Mouse (Mus musculus): ENCODE measurements around the gene Chac1.
A peak's percentile ranks its signal among the peaks of the same experiment; 100 is the strongest.

Gene Chac1

DNA sequence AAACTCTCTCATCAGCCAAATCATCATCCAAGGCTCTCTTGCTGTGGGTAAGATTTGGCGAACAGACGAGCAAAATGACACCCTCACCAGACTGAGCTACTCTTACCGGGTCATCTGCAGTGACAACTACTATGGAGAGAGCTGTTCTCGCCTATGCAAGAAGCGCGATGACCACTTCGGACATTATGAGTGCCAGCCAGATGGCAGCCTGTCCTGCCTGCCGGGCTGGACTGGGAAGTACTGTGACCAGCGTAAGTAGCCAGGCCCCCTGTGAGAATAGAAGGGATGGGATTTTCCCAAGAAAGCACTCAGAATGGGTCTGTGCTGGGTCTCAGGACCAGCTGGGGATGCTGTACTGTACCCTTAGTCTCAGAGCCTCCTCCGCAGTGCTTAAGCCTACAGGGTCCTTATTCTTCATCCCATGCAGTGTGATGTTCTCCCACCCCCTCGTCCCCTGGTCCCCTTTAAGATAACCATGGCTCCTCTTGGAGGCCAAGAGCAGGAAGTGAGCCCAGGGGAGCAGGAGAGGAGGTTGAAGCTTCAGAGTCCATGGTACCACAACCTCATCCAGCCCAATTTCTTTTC lies 23.0 kb upstream of the Chac1 start:
- no peak for DNase-seq (ENCODE audit: low read depth)

DNA sequence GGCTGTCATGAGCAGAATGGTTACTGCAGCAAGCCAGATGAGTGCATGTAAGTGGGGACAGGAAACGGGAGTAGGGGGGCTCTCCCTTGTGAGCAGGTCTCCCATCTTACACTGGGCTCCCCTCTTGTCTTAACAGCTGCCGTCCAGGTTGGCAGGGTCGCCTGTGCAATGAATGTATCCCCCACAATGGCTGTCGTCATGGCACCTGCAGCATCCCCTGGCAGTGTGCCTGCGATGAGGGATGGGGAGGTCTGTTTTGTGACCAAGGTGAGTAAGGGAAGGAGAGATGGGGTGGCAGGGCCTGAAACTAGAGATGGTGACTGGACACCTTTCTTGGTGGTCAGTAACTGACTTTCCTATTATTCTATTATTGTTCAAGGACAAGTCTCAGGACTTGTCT lies 22.5 kb upstream of the Chac1 start:
- DNase-seq (ENCODE audit: low read depth): no peak

DNA sequence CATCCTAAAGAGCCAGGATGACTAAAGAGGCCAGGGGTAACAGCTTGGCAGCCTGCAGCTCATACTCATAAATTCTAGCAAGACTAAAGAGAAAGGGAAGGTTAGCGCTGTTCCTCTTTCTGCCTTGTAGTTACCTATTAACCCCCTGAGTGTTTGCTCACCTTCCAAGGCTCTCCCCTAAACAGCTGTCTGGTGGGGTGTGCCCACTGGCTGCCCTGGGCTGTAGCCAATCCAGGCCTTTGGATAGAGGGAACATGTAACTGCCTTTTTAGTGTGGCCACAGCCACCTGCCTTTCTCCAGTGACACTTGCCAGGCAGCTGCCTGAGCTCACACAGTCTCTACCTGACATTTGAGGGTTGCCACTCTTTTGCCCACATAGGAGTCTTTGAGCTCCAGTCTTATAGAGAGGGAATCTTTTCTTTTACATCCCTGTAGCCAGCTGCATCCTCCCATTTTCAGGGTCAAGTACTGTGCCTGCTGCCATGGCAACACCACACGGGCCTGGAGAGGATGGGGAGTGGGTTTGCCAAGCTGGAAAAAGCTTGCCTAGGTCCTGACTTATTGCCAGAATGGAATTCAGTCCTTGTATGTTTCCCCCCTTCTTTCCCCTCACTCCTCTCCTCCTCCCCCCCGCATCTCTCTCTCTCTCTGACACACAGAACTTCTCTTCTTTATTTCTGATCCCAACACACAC lies 21.8 kb upstream of the Chac1 start:
- DNase-seq (ENCODE audit: low read depth): no peak

DNA sequence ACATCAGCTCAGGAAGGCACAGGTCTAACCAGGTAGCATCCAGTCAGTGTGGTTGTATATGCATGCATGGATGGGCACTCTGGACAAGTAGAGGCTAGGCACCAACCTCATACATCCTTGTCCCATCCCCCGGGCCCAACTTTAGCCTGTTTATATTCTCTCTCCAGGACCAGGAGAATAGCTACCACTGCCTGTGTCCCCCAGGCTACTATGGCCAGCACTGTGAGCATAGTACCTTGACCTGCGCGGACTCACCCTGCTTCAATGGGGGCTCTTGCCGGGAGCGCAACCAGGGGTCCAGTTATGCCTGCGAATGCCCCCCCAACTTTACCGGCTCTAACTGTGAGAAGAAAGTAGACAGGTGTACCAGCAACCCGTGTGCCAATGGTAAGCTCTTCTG lies 20.2 kb upstream of the Chac1 start:
- no peak for DNase-seq (ENCODE audit: low read depth)

DNA sequence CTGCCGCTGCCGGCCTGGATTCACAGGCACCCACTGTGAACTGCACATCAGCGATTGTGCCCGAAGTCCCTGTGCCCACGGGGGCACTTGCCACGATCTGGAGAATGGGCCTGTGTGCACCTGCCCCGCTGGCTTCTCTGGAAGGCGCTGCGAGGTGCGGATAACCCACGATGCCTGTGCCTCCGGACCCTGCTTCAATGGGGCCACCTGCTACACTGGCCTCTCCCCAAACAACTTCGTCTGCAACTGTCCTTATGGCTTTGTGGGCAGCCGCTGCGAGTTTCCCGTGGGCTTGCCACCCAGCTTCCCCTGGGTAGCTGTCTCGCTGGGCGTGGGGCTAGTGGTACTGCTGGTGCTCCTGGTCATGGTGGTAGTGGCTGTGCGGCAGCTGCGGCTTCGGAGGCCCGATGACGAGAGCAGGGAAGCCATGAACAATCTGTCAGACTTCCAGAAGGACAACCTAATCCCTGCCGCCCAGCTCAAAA lies 18.8 kb upstream of the Chac1 start:
- no peak for DNase-seq (ENCODE audit: low read depth)

DNA sequence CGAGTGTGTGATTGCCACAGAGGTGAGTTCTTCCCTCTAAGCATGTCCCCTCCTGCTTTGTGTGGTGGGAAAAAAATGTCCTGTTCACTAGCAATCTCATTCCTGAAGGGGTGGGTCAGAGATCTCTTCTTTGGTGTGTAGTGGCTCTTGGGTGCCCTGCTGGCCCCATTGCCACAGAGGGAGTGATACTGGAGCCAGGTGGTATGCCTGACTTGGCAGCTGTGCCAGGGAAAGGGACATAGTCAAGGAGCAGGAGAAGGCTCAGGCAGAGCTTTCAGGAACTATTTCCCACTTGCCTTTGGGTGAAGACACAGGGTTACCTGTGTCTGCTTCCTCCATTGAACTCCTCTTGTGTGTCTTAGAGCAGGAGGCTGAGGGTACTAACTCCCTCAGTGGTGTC lies 16.9 kb upstream of the Chac1 start:
- DNase-seq (ENCODE audit: low read depth): no peak

DNA sequence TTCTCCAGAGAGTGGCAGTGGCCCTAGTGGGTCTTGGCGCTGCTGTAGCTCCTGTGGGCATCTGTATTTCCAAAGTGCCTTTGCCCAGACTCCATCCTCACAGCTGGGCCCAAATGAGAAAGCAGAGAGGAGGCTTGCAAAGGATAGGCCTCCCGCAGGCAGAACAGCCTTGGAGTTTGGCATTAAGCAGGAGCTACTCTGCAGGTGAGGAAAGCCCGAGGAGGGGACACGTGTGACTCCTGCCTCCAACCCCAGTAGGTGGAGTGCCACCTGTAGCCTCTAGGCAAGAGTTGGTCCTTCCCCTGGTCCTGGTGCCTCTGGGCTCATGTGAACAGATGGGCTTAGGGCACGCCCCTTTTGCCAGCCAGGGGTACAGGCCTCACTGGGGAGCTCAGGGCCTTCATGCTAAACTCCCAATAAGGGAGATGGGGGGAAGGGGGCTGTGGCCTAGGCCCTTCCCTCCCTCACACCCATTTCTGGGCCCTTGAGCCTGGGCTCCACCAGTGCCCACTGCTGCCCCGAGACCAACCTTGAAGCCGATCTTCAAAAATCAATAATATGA lies 16.0 kb upstream of the Chac1 start:
- no peak for DNase-seq (ENCODE audit: low read depth)

DNA sequence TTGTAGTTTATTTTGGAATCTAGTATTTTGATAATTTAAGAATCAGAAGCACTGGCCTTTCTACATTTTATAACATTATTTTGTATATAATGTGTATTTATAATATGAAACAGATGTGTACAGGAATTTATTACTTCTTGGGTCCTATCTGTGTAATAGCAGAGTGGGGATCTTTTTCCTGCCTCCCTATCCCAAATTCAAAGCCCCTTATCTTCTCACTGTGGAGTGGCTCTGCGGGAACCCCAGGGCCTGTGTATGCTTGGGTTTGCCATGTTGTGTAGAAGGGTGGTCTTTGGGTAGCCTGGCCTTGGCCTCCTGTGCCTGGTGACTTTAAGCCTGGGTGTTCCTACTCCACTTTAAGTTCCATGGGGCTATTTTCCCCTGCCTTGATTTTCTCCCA lies 15.5 kb upstream of the Chac1 start:
- no peak for DNase-seq (ENCODE audit: low read depth)

DNA sequence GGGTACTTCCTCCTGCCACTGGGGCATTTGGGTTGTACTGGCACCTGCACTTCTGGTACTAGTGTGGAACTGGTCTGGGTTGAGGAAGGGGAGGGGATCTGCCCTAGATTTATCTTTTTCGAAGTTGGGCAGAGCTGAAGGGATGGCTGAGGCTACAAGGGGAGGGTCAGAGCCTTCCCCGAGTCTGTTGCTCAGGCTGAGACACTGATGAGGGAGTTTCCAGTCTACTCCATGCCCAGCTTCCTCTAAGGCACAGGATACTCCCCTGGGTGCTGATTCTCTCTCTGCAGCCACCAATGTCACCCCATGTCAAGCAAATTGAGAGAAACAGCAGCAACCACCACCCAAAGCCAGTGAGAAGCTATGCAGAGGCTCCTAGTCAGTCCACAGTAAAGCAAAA lies 15.0 kb upstream of the Chac1 start:
- DNase-seq (ENCODE audit: low read depth): no peak

DNA sequence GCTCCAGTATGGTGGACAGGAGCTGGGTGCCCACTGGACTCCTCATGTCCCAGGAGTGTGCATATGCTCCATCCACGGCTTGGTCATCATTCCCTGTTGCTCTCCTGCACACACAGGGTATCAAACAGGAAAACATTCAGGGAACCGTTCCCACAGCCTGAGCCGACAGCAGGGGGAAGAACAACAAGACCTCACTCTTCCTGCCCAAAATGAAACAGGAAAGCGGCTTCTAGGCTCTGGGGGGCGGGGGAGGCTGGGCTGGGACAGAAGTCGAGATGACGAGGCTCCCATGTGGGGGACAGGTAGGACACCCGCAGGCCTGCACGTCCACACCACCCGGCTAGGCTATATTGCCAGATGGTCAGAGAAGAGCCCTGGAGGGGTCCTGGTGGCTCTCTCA lies 14.6 kb upstream of the Chac1 start:
- peak; percentile 27 for DNase-seq (ENCODE audit: low read depth)

DNA sequence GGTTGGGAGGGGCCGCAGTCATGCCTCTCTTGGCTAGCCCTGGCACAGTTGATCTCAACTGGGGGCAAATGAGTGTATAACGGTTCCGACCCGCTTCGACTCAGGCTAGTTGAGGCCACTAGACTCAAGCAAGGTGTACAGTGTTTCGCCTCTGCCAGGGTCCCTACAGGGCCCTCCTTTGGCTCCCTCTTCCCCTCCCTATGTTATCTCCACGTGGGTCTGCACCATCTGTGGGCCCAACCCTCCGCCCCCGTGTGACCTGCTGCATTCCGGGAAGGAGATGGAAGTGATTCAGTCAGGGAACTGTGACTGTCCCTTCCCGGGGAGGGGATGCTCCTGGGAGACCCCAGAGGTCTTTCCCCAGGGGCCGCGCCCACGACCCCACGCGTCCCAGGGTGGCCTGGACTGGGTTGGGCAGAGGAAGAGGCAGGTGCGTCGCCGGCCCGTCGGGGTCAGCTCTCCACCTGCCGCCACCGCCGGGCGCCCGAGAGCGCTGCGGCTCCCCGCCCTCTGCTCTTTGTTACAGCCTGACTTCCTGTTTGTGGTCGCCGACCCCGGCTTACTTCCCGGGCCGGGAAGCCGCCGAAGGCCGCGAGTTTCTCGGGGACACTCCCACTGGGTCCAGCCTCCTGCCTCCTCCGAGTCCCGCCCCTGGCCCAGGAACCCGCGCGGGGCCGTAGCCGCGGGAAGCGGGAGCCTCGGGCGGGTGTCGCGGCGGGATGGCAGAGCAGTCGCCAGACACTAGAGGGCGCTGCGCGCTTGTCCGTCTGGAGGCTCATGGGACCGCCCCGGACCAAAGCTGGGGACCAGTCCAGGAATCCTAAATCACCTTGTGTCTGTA lies 13.4 kb upstream of the Chac1 start:
- DNase-seq (ENCODE audit: low read depth): peak; percentile 89

DNA sequence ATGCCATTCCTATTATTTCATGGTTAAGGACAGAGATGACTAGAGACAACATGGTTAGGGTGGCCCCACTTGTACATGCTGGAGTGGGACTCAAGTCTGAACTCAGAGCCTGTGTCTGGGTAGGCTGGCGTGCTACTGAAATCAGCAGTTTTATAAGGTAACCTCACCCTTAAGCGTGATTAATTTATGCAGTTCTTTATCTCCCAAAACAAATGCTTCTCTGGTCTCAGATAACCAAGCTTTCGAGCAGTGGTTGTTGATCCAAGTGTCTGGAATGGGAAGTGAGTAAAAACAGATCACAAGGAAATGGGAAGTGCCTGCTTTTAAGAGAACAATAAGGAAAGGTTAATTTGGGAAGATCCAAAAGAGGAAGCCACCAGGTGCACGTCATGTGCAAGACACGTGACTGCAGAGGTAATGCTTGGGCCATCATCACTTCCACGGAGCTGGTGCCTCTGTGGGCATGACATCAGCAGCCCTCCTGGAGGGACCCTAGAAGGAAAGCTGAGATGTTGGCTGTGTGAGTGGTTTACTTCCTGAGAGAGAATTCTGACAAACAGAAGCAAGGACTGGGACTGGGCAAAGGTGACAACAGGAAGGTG lies 6.4 kb upstream of the Chac1 start:
- no peak for DNase-seq (ENCODE audit: low read depth)

DNA sequence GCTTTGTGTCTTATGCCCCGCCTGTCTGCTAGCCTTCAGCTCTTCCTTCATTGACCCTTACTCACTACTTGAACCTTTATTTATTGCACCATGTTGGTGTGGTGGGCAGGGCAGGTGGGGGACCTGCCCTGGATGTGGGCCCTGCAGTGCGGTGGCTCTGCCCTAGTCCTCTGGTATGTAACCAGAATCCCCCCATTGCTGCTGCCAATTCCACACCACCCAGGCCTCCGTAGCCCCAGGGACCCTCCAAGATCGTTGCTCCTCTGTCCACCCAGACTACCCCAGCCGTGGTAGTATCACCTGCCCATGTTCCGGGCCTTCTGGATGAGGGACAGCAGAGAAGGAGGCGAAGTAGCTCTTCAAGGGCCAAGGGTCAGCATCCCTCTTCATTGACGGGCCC lies 2.7 kb downstream of the Chac1 start:
- DNase-seq (ENCODE audit: low read depth): no peak

DNA sequence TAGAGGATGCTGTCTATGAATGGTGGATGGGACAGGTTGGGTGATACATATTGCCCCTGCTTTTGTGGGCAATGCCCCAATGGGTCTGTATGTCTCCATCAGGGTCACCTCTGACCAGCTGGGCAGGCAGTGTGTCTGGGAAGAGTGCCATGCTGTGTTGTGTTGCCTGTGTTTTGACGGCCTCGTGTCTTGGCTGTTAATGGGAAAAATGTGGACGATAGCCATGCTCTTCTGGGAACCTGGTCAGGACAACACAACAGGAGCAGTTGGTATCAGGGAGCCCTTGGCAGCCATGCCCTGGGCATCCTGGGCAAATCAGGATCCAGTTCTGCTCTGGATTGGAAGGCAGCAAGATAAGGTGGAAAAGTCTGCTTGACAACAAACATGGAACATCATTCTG lies 4.1 kb downstream of the Chac1 start:
- DNase-seq (ENCODE audit: low read depth): no peak

DNA sequence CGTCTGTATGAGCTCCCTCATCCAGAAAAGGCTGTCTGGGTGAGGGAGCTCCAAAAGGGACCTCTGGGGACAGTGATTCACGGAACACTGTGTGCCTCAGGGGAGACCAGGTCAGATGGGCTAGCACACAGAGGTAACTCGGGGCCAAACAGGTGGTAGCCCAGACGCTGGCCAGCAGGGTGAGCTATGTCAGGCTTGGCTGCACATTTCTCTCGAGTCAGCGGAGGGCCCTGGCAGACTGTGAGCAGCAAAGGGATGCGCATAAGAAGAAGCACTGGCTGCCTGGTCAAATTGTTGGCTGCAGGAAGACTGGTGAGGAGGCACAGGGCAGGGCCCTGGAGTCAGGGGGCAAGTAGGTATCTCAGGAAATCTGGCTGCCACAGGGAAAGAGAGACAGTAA lies 4.6 kb downstream of the Chac1 start:
- DNase-seq (ENCODE audit: low read depth): no peak

DNA sequence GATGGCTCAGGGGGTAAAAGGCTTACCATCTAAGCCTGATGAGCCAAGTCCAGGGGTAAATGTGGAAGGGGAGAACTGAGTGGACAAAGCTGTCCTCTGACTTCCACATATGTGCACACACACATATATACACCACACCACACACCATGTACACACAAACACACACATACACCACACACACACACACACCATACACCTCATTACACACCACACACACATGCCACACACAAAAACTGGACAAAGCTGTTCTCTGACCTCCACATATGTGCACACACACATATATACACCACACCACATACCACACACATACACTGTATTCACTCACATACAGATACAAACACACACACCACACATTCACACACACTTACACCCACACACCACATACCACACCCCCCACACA lies 5.3 kb downstream of the Chac1 start:
- DNase-seq (ENCODE audit: low read depth): no peak

DNA sequence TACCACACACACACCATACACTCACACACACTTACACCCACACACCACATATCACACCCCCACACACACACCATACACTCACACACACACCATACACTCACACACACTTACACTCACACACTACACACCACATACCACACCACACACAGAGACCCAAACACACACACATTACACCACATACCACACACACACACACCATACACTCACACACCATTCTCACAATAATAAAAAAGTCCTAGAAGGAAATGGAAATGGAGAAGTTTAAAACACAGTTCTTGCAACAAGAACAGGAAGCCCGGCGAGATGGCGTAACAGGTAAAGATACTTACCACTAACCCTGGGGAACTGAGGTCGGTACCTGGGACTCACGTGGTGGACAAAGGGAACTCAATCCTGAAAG lies 5.8 kb downstream of the Chac1 start:
- no peak for DNase-seq (ENCODE audit: low read depth)

DNA sequence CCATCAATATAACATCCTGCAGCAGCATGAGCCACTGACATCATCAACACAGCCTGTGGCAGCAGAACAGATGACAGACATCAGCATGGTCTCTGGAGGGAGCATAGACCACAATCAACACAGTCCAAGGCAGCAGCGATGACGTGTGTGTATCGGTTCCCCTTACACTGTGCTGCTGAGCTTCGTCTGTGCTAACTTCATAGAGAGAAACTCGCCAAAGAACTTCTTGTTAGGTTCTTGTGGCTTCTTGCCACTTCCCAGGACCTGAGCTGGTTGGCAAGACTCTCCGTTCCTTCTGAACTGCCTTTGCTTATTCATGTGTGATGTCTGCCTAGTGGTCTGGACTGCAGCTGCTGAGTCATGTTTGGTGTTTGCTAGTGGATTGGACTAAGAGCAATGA lies 7.2 kb downstream of the Chac1 start:
- DNase-seq (ENCODE audit: low read depth): no peak

DNA sequence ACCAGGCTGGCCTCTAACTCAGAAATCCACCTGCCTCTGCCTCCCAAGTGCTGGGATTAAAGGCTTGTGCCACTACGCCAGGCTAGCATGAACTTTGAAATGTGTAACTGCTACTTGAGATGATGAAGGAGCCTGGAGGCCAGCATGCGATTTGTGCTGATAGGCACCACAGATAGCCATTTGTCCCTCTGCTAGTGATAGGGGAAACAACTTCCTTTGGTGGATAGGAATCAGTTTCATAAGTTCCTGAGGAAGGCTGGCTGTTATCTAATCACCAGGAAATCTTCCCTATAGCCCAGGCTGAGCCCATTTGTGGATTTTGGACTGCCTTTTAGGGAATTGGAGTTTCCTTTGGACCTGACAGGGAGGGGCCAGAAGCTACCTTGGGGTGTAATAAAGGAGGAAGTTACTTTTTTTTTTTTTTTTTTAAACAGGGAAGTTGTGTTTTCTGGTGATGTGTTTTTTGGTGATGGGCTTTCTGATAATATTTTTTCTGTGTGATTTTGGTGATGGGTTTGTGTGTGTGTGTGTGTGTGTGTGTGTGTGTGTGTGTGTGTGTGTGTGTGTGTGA lies 8.8 kb downstream of the Chac1 start:
- no peak for DNase-seq (ENCODE audit: low read depth)

DNA sequence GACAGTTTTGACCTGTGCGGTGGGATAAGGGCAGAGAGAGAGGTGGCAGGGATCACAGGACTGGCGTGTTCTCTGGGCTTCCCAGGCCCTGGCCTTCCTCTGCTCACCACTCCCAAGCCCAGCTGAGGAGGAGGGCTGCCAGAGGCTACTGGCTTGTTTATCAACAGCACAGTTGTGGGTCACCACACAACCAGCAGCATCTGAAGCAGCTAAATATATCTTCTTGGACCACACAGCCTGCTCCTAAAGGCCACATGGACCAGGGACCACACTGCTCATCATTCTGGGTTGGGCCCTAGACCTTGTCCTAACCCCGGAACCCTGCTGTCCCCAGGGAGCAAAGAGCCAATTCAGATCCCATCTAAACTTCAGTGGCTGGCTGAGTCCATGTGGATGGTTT lies 13.9 kb downstream of the Chac1 start:
- no peak for DNase-seq (ENCODE audit: low read depth)

DNA sequence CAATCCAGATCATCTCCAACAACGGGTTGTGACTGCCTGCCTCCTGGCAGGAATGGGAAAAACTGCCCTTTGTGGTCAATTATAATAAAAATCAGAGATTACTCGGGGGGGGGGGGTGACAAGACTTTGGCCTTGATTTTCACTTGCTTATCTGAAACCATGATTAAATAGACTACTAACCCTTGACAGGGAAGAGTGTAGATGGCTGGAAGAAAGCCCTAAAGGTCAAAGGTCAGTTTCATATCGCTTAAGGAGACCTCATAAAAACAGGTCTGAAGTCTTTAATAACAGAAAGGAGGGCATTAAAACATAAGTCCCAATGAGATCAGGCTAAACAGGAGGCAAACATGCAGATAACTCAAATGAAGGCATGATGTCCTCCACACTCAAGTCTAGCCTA lies 16.3 kb downstream of the Chac1 start:
- no peak for DNase-seq (ENCODE audit: low read depth)

DNA sequence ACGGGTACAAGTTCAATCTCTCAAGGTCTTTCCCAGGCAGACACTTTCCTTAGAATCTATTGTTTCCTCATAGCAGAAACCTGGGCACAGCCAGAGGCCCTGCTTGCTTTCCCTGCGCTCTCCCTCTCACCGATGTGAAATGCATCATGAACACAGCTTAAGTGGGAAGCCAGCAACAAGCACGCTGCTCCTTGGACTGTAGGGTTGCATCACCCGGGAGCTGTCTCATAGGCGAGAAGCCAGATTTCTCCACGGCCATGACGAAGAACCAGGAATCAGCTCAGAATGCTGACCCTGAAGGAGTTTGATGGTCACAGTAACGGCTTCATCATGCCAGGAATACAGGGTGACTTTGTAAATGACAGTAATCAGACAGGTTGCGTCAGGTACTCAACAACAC lies 19.1 kb downstream of the Chac1 start:
- DNase-seq (ENCODE audit: low read depth): no peak
